Mouse (Mus musculus) cortical plate, adult 2 months (tissue): ENCODE data around the gene Mrgbp.
A peak's percentile ranks its signal among the peaks of the same experiment; 100 is the strongest.

Experiments
- CTCF ChIP-seq: fragments of 200-500 bp; IDR thresholded peaks from 2 replicates; pipeline ENCODE4 v1.5.1; 2011; ENCODE audit warnings: mild to moderate bottlenecking, control low read depth, low read length; ENCODE audit not compliant: insufficient read depth; ENCODE audit errors: extremely low read depth
- POLR2A ChIP-seq: fragments of 200-500 bp; IDR thresholded peaks from 2 replicates; pipeline ENCODE4 v1.6.1; 2011; ENCODE audit warnings: mild to moderate bottlenecking, low read length, control low read depth; ENCODE audit not compliant: insufficient read depth; ENCODE audit errors: extremely low read depth

DNA sequence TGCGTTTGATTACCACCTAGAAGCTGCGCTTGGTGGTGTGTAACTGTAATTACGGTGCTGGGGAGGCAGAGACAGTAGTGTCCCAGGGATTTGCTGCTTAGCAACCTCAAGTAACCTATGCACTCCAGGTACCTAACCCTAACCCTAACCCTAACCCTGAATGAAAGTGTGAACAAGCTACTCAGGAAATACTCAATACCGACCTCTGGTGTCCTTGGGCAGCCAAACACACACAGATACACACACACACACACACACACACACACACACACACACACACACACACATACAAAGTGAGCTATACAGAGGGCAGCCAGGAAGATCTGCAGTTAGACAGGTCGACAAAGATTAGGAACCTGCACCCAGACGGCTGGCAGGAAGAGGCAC, 7.6 kb downstream of the Mrgbp start:
- 0 out of 2 replicates have a peak, but pooled peaks have one; percentile 6 for TF ChIP-seq CTCF
- no peak for TF ChIP-seq POLR2A
